Comparison of ENCODE assay signal across 10 mouse cellular contexts in the genomic region with DNA sequence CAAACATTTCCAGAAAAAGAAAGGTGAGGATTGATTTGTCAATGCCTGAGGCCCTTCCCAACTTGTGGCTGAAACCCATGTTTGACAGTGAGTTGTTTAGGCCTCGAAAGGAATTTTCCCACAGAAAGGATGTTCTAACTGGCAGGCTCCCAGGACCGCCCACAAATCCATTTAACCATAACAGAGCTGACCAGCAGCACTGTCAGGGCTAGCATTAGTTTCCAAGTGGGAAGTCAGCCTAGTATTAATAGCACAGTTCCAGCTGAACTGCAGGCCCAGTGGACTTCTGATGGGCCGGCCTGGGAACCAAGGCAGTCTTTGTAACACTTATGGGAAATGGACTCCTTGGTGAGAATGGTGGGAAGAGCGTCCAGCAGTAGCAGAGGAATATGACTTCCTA.
DNase-seq lines count a peak whose midpoint lies in the region; ATAC-seq and TF ChIP-seq lines count a peak whose summit lies in the region.
"Had no signal": no experiment of that assay in that cellular context is flagged by ENCODE, and none has a peak within 500 bp of the region (broad histone marks: within the 10 kb centered on the region; RNA-seq: fewer than 3 reads in every experiment).

No protein-coding gene starts in this region.

- no peaks in the 10 kb centered on the region for H3K9me3 ChIP-seq in heart, embryonic 11.5 days (replicated peaks; ENCODE audit: control insufficient read depth, low read length)
- H3K9me3 ChIP-seq: midbrain, embryonic 12.5 days had no signal

- peak; percentile 42 to 52 for DNase-seq in heart, adult 2 months
- DNase-seq in urinary bladder, postnatal 14 days (ENCODE audit: low spot score): peak; percentile 15
- DNase-seq in urinary bladder, postnatal 10 days (ENCODE audit: low spot score): no peak
- DNase-seq in kidney, postnatal 14 days: peak; percentile 43
- no peak for DNase-seq in spleen, postnatal 14 days (ENCODE audit: low spot score in 2 of 2)
- no peak for DNase-seq in adrenal gland, postnatal 4 days (ENCODE audit: low spot score in 2 of 2)

- no peak overlapping the region for H3K4me3 ChIP-seq in heart, adult 2 months
- H3K4me3 ChIP-seq in heart, embryonic 11.5 days (ENCODE audit: low read depth, low read length): no peak overlapping the region
- H3K4me3 ChIP-seq: left cerebral cortex, adult 2 months; midbrain, embryonic 12.5 days had no signal

- 55% methylated on average over 4 of the region's 4 CpGs for WGBS in heart, adult 2 months
- 65% methylated on average over 4 of the region's 4 CpGs for WGBS in heart, embryonic 11.5 days (ENCODE audit: insufficient replicate concordance)

- no peaks in the 10 kb centered on the region for H3K27me3 ChIP-seq in heart, adult 2 months (ENCODE audit: control insufficient read depth, insufficient read depth, low read length)
- H3K27me3 ChIP-seq in heart, embryonic 11.5 days (ENCODE audit: control insufficient read depth, insufficient read depth, low read length): no peaks in the 10 kb centered on the region

- no peaks in the 10 kb centered on the region for H3K36me3 ChIP-seq in heart, adult 2 months (ENCODE audit: control insufficient read depth, insufficient read depth, low read length)
- H3K36me3 ChIP-seq in heart, embryonic 11.5 days (ENCODE audit: control insufficient read depth, insufficient read depth, low read length): no peaks in the 10 kb centered on the region
- H3K36me3 ChIP-seq: midbrain, embryonic 12.5 days had no signal

- H3K79me2 ChIP-seq in heart, adult 2 months (replicated peaks; ENCODE audit: control insufficient read depth, insufficient read depth, low read length): no peaks in the 10 kb centered on the region

- TF ChIP-seq POLR2A in heart, adult 2 months (IDR thresholded peaks at IDR 0.05; ENCODE audit: insufficient read depth, low read depth, low read length): no peak

- TF ChIP-seq CTCF in heart, adult 2 months (IDR thresholded peaks at IDR 0.05): no peak

- H3K27ac ChIP-seq in heart, adult 2 months: no peak overlapping the region; the same call in 1 of the 2 replicates
- no peak overlapping the region for H3K27ac ChIP-seq in heart, embryonic 11.5 days (ENCODE audit: low read depth, low read length)
- H3K27ac ChIP-seq: left cerebral cortex, adult 2 months; midbrain, embryonic 12.5 days had no signal

- no peak overlapping the region for H3K4me2 ChIP-seq in heart, embryonic 11.5 days
- H3K4me2 ChIP-seq: midbrain, embryonic 12.5 days had no signal

- intact Hi-C loops in heart, adult 2 months (cut with DNase I): no loop called here

- no peaks in the 10 kb centered on the region; the same call in 1 of the 2 replicates for H3K4me1 ChIP-seq in heart, adult 2 months (ENCODE audit: control insufficient read depth, insufficient read depth, low read length)
- no peaks in the 10 kb centered on the region for H3K4me1 ChIP-seq in heart, embryonic 11.5 days (ENCODE audit: control insufficient read depth, insufficient read depth, low read length)
- H3K4me1 ChIP-seq: midbrain, embryonic 12.5 days had no signal

- ATAC-seq in heart, embryonic 11.5 days (replicated peaks; ENCODE audit: insufficient number of reproducible peaks, low FRiP score, low TSS enrichment): no peak
- ATAC-seq in erythroblast, adult 5-6 weeks (replicated peaks; ENCODE audit: low FRiP score, poor library complexity, severe bottlenecking): no peak

- no peak overlapping the region for H3K9ac ChIP-seq in heart, adult 2 months (ENCODE audit: low read depth, low read length)
- no peak overlapping the region for H3K9ac ChIP-seq in heart, embryonic 11.5 days (ENCODE audit: low read depth, low read length)
- H3K9ac ChIP-seq: midbrain, embryonic 12.5 days had no signal

- no peak for TF ChIP-seq EP300 in heart, adult 2 months (IDR thresholded peaks at IDR 0.05; ENCODE audit: insufficient read depth, low read depth, low read length)

Comparison
In these comparisons a context has a peak if more than half of its experiments do, and no peak if none do; other contexts are left out.
1. DNase-seq: peak in heart, adult 2 months (2 of 2), urinary bladder, postnatal 14 days (single experiment) and kidney, postnatal 14 days (single experiment); none in urinary bladder, postnatal 10 days (single experiment), spleen, postnatal 14 days (0 of 2) and adrenal gland, postnatal 4 days (0 of 2).